Mouse (Mus musculus) fibroblast of lung, adult 2 months (primary cell): ENCODE measurements around the gene Traf3ip2.

Experiments used
- DNase-seq: peaks from one replicate; pipeline ENCODE4 v3.0.0-alpha.2; 2011; ENCODE audit warnings: low read depth

Traf3ip2 gene

DNA sequence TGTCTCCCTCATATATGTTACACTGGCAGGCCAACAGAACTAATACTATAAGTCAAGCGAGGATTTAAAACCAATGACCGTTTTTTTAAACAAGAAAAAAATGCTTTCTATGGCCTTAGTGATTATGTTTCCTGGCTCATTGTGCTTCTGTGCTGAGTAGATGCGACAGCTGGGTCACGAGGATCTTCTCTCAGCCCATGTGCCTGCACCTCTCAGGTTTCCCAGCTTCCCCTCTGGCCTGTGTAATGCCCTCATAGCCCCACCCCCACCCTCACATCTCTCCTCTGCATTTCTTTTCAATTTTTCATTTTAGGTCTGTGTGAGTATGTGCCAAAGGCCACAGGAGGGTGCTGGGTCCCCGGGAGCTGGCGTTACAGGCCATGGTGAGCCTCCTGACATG lies 20.6 kb downstream of the Traf3ip2 start:
- no peak for DNase-seq

DNA sequence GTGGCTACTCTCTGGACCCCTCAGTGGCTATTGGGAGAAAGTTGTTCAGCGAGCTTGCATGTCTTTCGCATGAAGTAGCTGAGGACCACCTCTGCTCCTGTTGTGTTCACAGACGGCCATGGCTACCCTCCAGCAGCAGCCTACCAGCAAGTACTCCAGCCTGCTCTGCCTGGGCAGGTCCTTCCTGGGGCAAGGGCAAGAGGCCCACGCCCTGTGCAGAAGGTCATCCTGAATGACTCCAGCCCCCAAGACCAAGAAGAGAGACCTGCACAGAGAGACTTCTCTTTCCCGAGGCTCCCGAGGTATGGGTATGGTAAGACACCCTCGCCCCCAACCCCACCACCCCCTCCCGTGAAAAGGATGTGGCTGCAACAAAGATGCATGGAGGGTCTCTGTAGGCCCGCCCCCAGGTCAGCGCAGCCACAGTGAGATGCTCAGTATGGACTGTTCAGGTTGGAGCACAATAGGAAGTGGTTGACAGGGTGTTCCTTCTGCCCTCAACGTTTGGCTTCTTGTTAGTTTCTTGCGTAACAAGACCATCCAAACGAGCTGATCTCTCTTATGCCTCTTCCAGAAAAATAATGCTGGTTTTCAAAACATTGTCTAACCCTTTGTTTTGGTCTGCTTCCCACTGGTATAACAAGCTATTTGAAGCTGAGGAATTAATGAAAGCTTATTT lies 21.8 kb downstream of the Traf3ip2 start:
- DNase-seq: no peak

DNA sequence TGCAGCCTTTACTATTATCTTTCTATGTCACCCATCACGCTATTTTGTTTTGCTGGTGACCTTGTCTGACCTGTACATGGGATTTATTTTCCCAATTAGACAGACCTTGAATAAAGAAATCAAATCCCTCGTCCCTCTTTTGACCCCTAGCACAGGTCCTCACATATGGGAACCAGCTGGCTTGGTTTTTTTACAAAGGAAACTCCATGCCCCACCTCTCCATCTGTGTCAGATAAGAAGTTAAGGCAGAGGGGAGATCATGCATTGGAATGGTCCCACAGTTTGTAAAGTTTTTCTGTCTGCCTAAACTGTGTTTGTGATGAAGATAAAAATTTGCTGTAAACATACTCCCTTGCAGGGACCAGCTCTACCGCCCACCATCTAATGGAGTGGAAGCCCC lies 26.1 kb downstream of the Traf3ip2 start:
- no peak for DNase-seq

- peak; percentile 77 for DNase-seq
Observed at GRCm38 (mm10) chr10:39639783-39640182, 27.0 kb downstream of the Traf3ip2 start.

GRCm38 (mm10) chr10:39640817-39641226 lies 28.1 kb downstream of the Traf3ip2 start:
- no peak for DNase-seq

- DNase-seq: no peak
Observed at GRCm38 (mm10) chr10:39645789-39646628, 33.3 kb downstream of the Traf3ip2 start.

- DNase-seq: no peak
Observed at GRCm38 (mm10) chr10:39646629-39647019, 33.9 kb downstream of the Traf3ip2 start.

GRCm38 (mm10) chr10:39647118-39647517 lies 34.4 kb downstream of the Traf3ip2 start:
- no peak for DNase-seq

GRCm38 (mm10) chr10:39648278-39648677 lies 35.5 kb downstream of the Traf3ip2 start:
- no peak for DNase-seq

DNA sequence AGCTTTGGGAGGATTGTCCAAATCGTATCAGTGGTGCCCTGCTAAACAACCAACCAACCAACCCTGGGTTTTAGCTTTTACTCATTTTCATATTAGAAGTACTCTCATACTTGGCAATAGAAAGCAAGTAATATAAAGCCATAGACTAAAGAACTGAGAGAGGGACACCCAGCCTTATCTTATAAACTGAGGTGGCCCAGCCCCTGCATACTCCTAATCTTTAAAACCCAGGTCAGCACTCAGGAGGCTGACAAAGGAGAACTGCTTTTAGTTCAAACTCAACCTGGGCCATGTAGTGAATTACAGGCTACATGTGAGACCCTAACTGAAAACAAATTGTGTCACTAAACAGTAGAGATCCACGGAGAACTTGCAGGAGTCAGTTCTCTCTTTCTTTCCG lies 36.8 kb downstream of the Traf3ip2 start:
- DNase-seq: no peak

GRCm38 (mm10) chr10:39650316-39650715 lies 37.6 kb downstream of the Traf3ip2 start:
- DNase-seq: no peak

DNA sequence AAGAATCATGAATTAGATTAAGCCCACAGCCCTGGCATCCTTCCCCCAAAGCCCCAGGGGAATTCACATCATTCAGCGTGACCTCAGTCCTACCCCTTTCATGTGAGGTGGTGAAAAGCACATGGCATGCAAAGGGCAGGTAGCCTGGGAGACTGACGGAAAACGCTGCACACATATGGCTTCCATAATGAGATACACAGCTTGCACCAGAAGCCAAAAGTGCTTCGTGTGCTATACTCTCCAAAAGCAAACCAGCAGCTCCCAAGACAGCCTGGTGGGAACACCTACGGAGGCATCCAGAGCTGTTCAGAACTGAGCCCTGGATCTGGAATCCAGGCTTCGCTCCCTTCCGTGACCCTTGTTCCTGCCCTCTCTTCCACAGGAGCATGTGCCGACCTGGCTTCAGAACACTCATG lies 41.3 kb downstream of the Traf3ip2 start:
- no peak for DNase-seq

GRCm38 (mm10) chr10:39658901-39659410 lies 46.2 kb downstream of the Traf3ip2 start:
- DNase-seq: no peak

GRCm38 (mm10) chr10:39659411-39660268 lies 46.9 kb downstream of the Traf3ip2 start:
- DNase-seq: peak; percentile 62

GRCm38 (mm10) chr10:39660269-39660655 lies 47.5 kb downstream of the Traf3ip2 start:
- no peak for DNase-seq

GRCm38 (mm10) chr10:39660698-39661097 lies 48.0 kb downstream of the Traf3ip2 start:
- DNase-seq: no peak

DNA sequence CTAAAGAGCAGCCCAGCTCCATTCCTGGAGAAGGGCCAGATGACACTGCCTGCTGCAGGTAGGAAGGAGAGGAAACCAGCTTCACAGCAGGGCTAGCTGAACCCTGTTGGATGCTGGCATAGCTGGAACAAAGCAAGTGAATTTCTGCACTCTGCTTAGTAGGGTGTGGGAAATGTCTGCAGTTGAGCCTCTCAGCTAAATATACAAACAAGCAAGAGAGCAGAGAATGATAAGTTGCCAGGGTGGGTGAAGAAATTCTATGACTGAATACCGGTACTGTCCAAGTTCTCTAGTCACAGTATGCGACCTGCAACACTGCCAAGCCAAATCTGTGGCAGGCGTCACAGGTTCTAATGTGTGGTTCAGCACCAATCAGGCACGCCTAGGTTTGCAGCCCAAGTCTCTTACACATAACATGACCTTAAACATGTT lies 52.4 kb downstream of the Traf3ip2 start:
- peak; percentile 80 for DNase-seq

DNA sequence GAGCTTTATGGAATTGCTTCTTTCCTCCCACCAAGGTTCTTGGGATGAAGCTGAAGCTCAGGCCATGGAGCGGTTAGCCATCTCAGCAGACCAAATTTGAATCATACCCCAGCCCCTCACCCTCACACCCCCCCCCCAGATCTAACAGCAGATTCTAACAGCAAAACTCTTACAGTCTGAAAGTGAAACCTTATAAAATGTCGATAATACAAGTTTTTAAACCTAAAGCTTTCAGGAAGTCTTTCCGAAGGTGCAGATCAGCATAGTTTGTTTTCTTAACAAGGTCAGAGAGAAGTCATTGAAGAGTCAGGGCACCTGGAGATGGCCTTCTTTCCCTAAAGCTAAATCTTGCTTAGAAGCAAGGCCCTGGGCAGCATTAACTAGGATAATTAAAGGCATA lies 53.3 kb downstream of the Traf3ip2 start:
- DNase-seq: no peak

GRCm38 (mm10) chr10:39671451-39671850 lies 58.7 kb downstream of the Traf3ip2 start:
- no peak for DNase-seq

- DNase-seq: no peak
Observed at GRCm38 (mm10) chr10:39672547-39673051, 59.9 kb downstream of the Traf3ip2 start.

- no peak for DNase-seq
Observed at GRCm38 (mm10) chr10:39674106-39674505, 61.4 kb downstream of the Traf3ip2 start.

DNA sequence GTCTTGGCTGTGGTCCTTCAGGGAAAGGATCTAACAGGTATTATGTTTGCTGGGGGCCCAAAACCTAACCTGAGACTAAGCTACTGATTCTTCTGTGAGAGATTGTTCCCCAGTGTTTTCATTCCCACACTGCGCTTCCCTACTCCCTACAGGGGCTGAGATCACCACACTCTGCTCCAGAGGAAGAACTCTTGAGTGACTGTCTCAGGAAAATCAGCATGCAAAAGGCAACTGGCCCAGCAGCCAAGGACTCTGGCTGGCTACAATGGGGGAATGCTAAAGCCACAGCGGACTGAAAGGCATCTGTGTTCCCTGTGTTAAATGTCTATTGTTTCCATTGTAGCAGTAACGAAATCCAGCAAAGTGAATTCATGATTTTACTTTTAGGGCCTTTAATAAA lies 62.0 kb downstream of the Traf3ip2 start:
- DNase-seq: no peak
